20 mouse cellular contexts compared by ENCODE assay signal in the genomic region with DNA sequence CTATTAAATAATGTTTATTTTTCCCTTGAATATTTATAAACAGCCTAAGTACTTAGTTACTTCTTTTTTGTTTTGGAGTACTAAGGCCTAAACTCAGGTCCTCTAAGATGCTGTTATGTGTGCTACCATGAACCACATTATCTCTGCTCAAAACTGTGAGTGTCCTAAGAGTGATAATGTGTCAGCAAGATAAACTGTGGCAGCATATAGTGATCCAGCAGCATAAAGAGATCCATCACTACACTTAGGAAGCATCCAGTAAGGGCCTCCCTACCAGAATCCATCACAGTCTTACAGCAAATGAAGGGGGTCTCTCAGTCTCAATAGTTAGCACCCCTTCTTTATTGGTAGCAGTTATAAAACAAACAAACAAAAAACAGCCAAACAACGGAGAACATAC. TPM values are rescaled to one million over a fixed set of nuclear protein-coding genes. Genes with fewer than 3 reads are reported as not detected.
"Had no signal": no experiment of that assay in that cellular context is flagged by ENCODE, and none has a peak within 500 bp of the region (broad histone marks: within the 10 kb centered on the region; RNA-seq: fewer than 3 reads in every experiment).

No protein-coding gene starts in this region.

- H3K4me1 ChIP-seq: limb, embryonic 10.5 days; lung, embryonic 15.5 days; midbrain, embryonic 12.5 days; midbrain, embryonic 15.5 days; neural tube, embryonic 12.5 days; neural tube, embryonic 15.5 days had no signal

- H3K9ac ChIP-seq: limb, embryonic 13.5 days; lung, embryonic 15.5 days; midbrain, embryonic 12.5 days; midbrain, embryonic 15.5 days; neural tube, embryonic 12.5 days; neural tube, embryonic 15.5 days had no signal

- ATAC-seq: intestine, postnatal 0 days; midbrain, embryonic 15.5 days had no signal

- DNase-seq: kidney, adult 2 months; kidney, postnatal 36 days; lung, postnatal 10 days; lung, postnatal 4 days; right cerebral cortex, adult 18-20 months; right cerebral cortex, postnatal 14 days; right cerebral cortex, postnatal 4 days; thymus, adult 2 months; thymus, postnatal 14 days had no signal

- H3K36me3 ChIP-seq: limb, embryonic 10.5 days; limb, embryonic 13.5 days; lung, embryonic 15.5 days; midbrain, embryonic 12.5 days; midbrain, embryonic 15.5 days; neural tube, embryonic 12.5 days; neural tube, embryonic 15.5 days had no signal

- H3K27ac ChIP-seq: kidney, postnatal 0 days; limb, embryonic 10.5 days; limb, embryonic 13.5 days; lung, embryonic 15.5 days; midbrain, embryonic 12.5 days; midbrain, embryonic 15.5 days; neural tube, embryonic 12.5 days; neural tube, embryonic 15.5 days; stomach, postnatal 0 days had no signal

- H3K9me3 ChIP-seq: limb, embryonic 10.5 days; limb, embryonic 13.5 days; lung, embryonic 15.5 days; midbrain, embryonic 12.5 days; midbrain, embryonic 15.5 days; neural tube, embryonic 12.5 days; neural tube, embryonic 15.5 days had no signal

- H3K27me3 ChIP-seq: limb, embryonic 13.5 days; lung, embryonic 15.5 days; midbrain, embryonic 12.5 days; midbrain, embryonic 15.5 days; neural tube, embryonic 12.5 days; neural tube, embryonic 15.5 days had no signal

- H3K4me2 ChIP-seq: limb, embryonic 13.5 days; lung, embryonic 15.5 days; midbrain, embryonic 12.5 days; midbrain, embryonic 15.5 days; neural tube, embryonic 12.5 days; neural tube, embryonic 15.5 days had no signal

- H3K4me3 ChIP-seq: limb, embryonic 10.5 days; limb, embryonic 13.5 days; lung, embryonic 15.5 days; midbrain, embryonic 12.5 days; midbrain, embryonic 15.5 days; neural tube, embryonic 12.5 days; neural tube, embryonic 15.5 days had no signal

RNA-seq across cellular contexts. Expression of a gene that starts 35.9 kb away (rescaled TPM):
- total RNA-seq: layer of hippocampus, adult 8-10 months had no signal
